Mouse (Mus musculus): ENCODE results near the gene Klk1b1. TPM values are rescaled to one million over a fixed set of nuclear protein-coding genes. Genes with fewer than 3 reads are reported as not detected.
"Not testable (repeated sequence)": the region's sequence is repeated elsewhere in the genome, so short reads cannot be mapped to it uniquely, and the experiment has no call there.

Klk1b1 gene
- polyA plus RNA-seq, 1 experiment from 2014 or later, result not detected

GRCm38 (mm10) chr7:44014666-44015065, 48.1 kb downstream of the Klk1b1 start:
- not testable (repeated sequence) for H3K27me3 ChIP-seq; ATAC-seq (ENCODE audit: low FRiP score, low read depth); H3K9ac ChIP-seq (replicated peaks)

DNA sequence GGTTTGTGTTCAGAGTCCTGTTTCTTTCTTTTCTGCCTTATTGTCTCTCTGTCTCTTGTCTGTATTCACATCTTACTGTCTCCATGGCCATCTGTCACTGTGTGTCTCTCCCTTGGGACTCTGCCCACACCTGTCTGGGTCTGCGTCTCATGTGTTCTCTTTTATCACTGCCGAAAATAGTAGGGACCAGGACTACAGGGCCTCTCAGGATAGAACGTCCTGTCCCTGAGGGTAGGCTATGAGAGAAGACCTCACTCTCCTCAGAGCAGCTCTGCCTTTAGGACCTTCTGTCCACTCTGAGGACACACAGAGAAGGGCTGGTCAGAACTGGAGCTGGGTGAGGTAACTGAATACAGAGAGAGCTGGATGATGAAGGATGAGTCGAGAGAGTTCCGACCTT, 48.5 kb downstream of the Klk1b1 start:
- H3K27me3 ChIP-seq, result no peaks in the 10 kb centered on the region
- ATAC-seq (ENCODE audit: low FRiP score, low read depth), result no peak
- H3K4me2 ChIP-seq (replicated peaks), result no peak overlapping the region
- WGBS, result 93% methylated on average over 5 of the region's 5 CpGs
- H3K4me3 ChIP-seq, result no peak overlapping the region
- H3K4me1 ChIP-seq, result no peaks in the 10 kb centered on the region
- H3K9me3 ChIP-seq, result no peaks in the 10 kb centered on the region
- no peak overlapping the region for H3K9ac ChIP-seq (replicated peaks)
- no peaks in the 10 kb centered on the region for H3K36me3 ChIP-seq
- no peak overlapping the region for H3K27ac ChIP-seq (replicated peaks)

More at GRCm38 (mm10) chr7:44014666-44015065, 48.1 kb downstream of the Klk1b1 start:
- not testable (repeated sequence) for H3K4me2 ChIP-seq (replicated peaks); H3K4me3 ChIP-seq; H3K36me3 ChIP-seq; H3K4me1 ChIP-seq; H3K27ac ChIP-seq (replicated peaks); H3K9me3 ChIP-seq
- WGBS, result 83% methylated on average over 6 of the region's 6 CpGs

Other genes with a start within 250 kb of the Klk1b1 start
- not detected in 2 replicates for gene Klk12, start 197.9 kb upstream of the Klk1b1 start, polyA plus RNA-seq (2016; fragmentation: Nextera tagmentation; extraction: Ambion mirVana)
- not detected in 2 replicates for gene Klk11, start 192.1 kb upstream of the Klk1b1 start, polyA plus RNA-seq (2016; fragmentation: Nextera tagmentation; extraction: Ambion mirVana)
- 0.13 TPM in 1 of 2 replicates, not detected in the other for gene Klk10, start 185.7 kb upstream of the Klk1b1 start, polyA plus RNA-seq (2016; fragmentation: Nextera tagmentation; extraction: Ambion mirVana)
- gene Klk9, start 174.9 kb upstream of the Klk1b1 start, polyA plus RNA-seq (2016; fragmentation: Nextera tagmentation; extraction: Ambion mirVana), result not detected in 2 replicates
- 6.1 and 6.3 TPM in 2 replicates for gene Klk8, start 169.2 kb upstream of the Klk1b1 start, polyA plus RNA-seq (2016; fragmentation: Nextera tagmentation; extraction: Ambion mirVana)
- gene Klk7, start 155.5 kb upstream of the Klk1b1 start, polyA plus RNA-seq (2016; fragmentation: Nextera tagmentation; extraction: Ambion mirVana), result not detected in 2 replicates
- not detected in 2 replicates for gene Klk6, start 142.3 kb upstream of the Klk1b1 start, polyA plus RNA-seq (2016; fragmentation: Nextera tagmentation; extraction: Ambion mirVana)
- 0.18 and 0.33 TPM in 2 replicates for gene Klk5, start 124.8 kb upstream of the Klk1b1 start, polyA plus RNA-seq (2016; fragmentation: Nextera tagmentation; extraction: Ambion mirVana)
- gene Klk4, start 85.6 kb upstream of the Klk1b1 start, polyA plus RNA-seq (2016; fragmentation: Nextera tagmentation; extraction: Ambion mirVana), result not detected in 2 replicates
- not detected in 2 replicates for gene Klk15, start 33.0 kb upstream of the Klk1b1 start, polyA plus RNA-seq (2016; fragmentation: Nextera tagmentation; extraction: Ambion mirVana)
- gene Klk1b8, start 16.1 kb upstream of the Klk1b1 start, polyA plus RNA-seq (2016; fragmentation: Nextera tagmentation; extraction: Ambion mirVana), result not detected in 2 replicates
- gene Klk1b9, start 9.3 kb downstream of the Klk1b1 start, polyA plus RNA-seq (2016; fragmentation: Nextera tagmentation; extraction: Ambion mirVana), result not detected in 2 replicates
- gene Klk1b11, start 29.1 kb downstream of the Klk1b1 start, polyA plus RNA-seq (2016; fragmentation: Nextera tagmentation; extraction: Ambion mirVana), result not detected in 2 replicates
- not detected in 2 replicates for gene Klk1b26, start 45.4 kb downstream of the Klk1b1 start, polyA plus RNA-seq (2016; fragmentation: Nextera tagmentation; extraction: Ambion mirVana)
- gene Klk1b27, start 85.5 kb downstream of the Klk1b1 start, polyA plus RNA-seq (2016; fragmentation: Nextera tagmentation; extraction: Ambion mirVana), result not detected in 2 replicates
- not detected in 2 replicates for gene Klk1b21, start 135.6 kb downstream of the Klk1b1 start, polyA plus RNA-seq (2016; fragmentation: Nextera tagmentation; extraction: Ambion mirVana)
- gene Klk1b22, start 145.9 kb downstream of the Klk1b1 start, polyA plus RNA-seq (2016; fragmentation: Nextera tagmentation; extraction: Ambion mirVana), result not detected in 2 replicates
- not detected in 2 replicates for gene Klk1b16, start 170.0 kb downstream of the Klk1b1 start, polyA plus RNA-seq (2016; fragmentation: Nextera tagmentation; extraction: Ambion mirVana)
- gene Klk1b24, start 221.5 kb downstream of the Klk1b1 start, polyA plus RNA-seq (2016; fragmentation: Nextera tagmentation; extraction: Ambion mirVana), result not detected in 2 replicates
- not detected in 2 replicates for gene Klk1b3, start 231.4 kb downstream of the Klk1b1 start, polyA plus RNA-seq (2016; fragmentation: Nextera tagmentation; extraction: Ambion mirVana)
- not detected in 2 replicates for gene Klk1b4, start 240.7 kb downstream of the Klk1b1 start, polyA plus RNA-seq (2016; fragmentation: Nextera tagmentation; extraction: Ambion mirVana)
- gene Klk1b5, start 249.2 kb downstream of the Klk1b1 start, polyA plus RNA-seq (2016; fragmentation: Nextera tagmentation; extraction: Ambion mirVana), result not detected in 2 replicates